Mouse (Mus musculus) cortical plate, adult 2 months (tissue): Measurements from ENCODE around the gene Dhrs3. TPM values are rescaled to one million over a fixed set of nuclear protein-coding genes. Genes with fewer than 3 reads are reported as not detected.

Experiments
- H3K27ac ChIP-seq: fragments of 200-500 bp; 2 replicates; pipeline ENCODE4 v1.5.1; 2012; ENCODE audit warnings: low read length, control low read depth, inconsistent platforms; ENCODE audit not compliant: insufficient read depth
- H3K4me1 ChIP-seq: fragments of 200-500 bp; 2 replicates; pipeline ENCODE4 v1.6.1; 2011; ENCODE audit warnings: low read length; ENCODE audit not compliant: control insufficient read depth, insufficient read depth
- H3K4me3 ChIP-seq: fragments of 200-500 bp; 2 replicates; pipeline ENCODE4 v1.5.1; 2011; ENCODE audit warnings: mild to moderate bottlenecking, low read length, control low read depth; ENCODE audit not compliant: insufficient read depth
- CTCF ChIP-seq: fragments of 200-500 bp; IDR thresholded peaks from 2 replicates; pipeline ENCODE4 v1.5.1; 2011; ENCODE audit warnings: mild to moderate bottlenecking, control low read depth, low read length; ENCODE audit not compliant: insufficient read depth; ENCODE audit errors: extremely low read depth
- POLR2A ChIP-seq: fragments of 200-500 bp; IDR thresholded peaks from 2 replicates; pipeline ENCODE4 v1.6.1; 2011; ENCODE audit warnings: mild to moderate bottlenecking, low read length, control low read depth; ENCODE audit not compliant: insufficient read depth; ENCODE audit errors: extremely low read depth
- polyA plus RNA-seq: library from polyadenylated mRNA; depleted of rRNA; stranded (reverse); fragments of >200 nt; gene quantifications from 2 replicates; pipeline ENCODE4 v1.2.3, GENCODE M21; 2012

Gene Dhrs3
- polyA plus RNA-seq, 1 experiment: 28.3 TPM

- H3K4me1 ChIP-seq: peaks cover 3% of the 10 kb centered on the region; the same call in 1 of the 2 replicates
- peak overlapping the region; percentile 68; the same call in 1 of the 2 replicates for H3K4me3 ChIP-seq
- no peak for TF ChIP-seq CTCF
- TF ChIP-seq POLR2A: no peak
- H3K27ac ChIP-seq: peak overlapping the region; percentile 18; the same call in 1 of the 2 replicates
Observed at GRCm38 (mm10) chr4:144894487-144895210, 2.0 kb downstream of the Dhrs3 start.

DNA sequence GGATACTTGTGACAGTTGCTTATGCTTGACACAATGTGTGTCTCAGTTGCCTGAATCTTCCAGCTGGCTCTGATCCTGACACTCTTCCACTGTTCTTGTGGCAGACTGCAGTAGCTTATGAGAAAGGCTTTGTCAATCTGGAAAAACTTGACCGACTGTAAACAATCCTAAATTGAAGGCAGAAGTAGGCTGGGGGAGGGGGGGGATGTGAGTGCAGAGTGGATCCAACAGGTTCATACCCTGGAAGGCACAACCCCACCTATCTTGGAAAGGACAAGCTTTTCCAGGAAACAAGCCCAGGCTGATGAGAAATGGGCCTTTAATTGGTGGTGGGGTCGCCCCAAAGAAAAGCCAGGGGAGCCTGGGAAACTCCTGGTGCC is 2.6 kb downstream of the Dhrs3 start:
- Histone ChIP-seq H3K4me3 (no peak overlapping the region), H3K4me1 (peaks cover 3% of the 10 kb centered on the region; the same call in 1 of the 2 replicates), H3K27ac (no peak overlapping the region)
- TF ChIP-seq POLR2A (no peak), CTCF (no peak)

DNA sequence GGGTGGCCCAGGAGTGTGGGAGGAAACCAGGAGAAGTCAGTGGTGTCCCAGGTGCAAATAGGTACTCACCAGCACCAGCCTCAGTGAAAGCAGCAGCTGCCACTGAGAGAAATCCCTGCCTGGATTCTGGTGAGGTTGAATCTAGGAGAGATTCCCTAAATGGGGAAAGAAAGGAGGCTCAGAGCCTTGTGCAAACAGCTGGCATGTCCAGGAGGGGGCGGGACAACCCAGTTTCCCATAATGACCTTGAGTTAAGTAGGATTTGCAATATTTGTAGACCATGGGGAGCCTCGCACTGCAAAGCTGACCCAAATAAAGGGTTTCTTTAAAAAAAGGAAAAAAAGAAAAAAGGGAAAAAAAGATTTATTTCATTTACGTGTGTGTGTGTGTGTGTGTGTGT is 3.7 kb downstream of the Dhrs3 start:
- Histone ChIP-seq H3K4me3 (no peak overlapping the region), H3K4me1 (peaks cover 3% of the 10 kb centered on the region; the same call in 1 of the 2 replicates), H3K27ac (no peak overlapping the region)
- TF ChIP-seq POLR2A: no peak
- TF ChIP-seq CTCF: no peak

DNA sequence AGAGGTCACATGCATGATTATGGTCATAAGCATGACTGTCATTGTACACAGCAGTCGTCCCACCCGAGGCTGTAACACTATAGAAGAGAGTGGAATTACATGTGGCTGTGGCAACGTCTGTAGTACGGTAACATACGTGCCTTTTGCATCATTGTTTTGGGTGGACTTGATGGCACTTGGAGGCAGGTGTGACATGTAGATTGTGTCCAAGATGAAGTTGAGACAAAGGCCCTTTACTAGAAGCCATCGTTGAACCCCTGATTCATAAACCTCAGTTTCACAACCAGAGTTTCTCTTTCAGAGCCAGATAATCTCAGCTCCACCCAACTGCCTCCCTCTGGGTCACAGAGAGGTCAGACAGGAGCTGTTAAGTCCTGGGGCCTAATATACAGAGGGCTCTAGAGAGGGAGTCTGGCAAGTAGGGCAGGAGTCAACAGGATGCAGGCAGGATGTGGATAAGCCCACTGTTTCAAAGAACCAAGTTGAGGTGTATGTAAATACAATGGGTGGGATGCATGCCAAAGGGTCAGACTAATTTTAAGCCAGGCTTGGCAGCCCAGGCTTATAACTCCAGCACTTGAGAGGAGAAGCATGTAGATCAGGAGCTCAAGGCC is 5.5 kb downstream of the Dhrs3 start:
- H3K27ac ChIP-seq: no peak overlapping the region
- no peak overlapping the region for H3K4me3 ChIP-seq
- no peak for TF ChIP-seq POLR2A
- TF ChIP-seq CTCF: no peak
- peaks cover 3% of the 10 kb centered on the region; the same call in 1 of the 2 replicates for H3K4me1 ChIP-seq

GRCm38 (mm10) chr4:144898737-144899136 is 6.1 kb downstream of the Dhrs3 start:
- H3K4me3 ChIP-seq: no peak overlapping the region
- H3K27ac ChIP-seq: no peak overlapping the region
- TF ChIP-seq POLR2A (no peak), CTCF (no peak)
- peaks cover 3% of the 10 kb centered on the region; the same call in 1 of the 2 replicates for H3K4me1 ChIP-seq

GRCm38 (mm10) chr4:144901561-144902111 is 9.0 kb downstream of the Dhrs3 start:
- TF ChIP-seq POLR2A (no peak), CTCF (no peak)

GRCm38 (mm10) chr4:144903088-144903487 is 10.5 kb downstream of the Dhrs3 start:
- H3K4me1 ChIP-seq: no peaks in the 10 kb centered on the region
- no peak overlapping the region for H3K4me3 ChIP-seq
- no peak for TF ChIP-seq CTCF
- no peak for TF ChIP-seq POLR2A
- H3K27ac ChIP-seq: no peak overlapping the region

More at GRCm38 (mm10) chr4:144901561-144902111, 9.0 kb downstream of the Dhrs3 start:
- no peak overlapping the region for H3K27ac ChIP-seq
- H3K4me3 ChIP-seq: no peak overlapping the region
- no peaks in the 10 kb centered on the region for H3K4me1 ChIP-seq

DNA sequence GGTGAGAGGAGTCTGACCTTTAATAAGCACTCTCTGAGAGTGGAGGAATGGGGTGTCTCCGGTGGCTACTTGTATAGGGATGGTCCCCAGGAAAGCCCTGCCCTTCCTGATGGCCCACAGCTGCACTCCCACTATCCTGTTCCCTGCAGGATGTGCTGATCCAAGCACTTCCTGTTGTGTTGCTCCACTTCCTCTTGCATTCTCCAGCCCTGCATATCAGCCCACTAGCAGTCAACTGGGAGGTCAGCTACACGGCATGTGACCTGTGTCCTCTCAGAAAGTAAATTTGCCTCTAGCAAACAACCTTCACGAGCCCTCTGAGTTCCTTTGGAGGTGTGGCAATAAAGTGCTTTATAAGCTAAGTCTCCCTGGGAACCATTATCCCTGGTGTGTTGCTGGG is 11.3 kb downstream of the Dhrs3 start:
- TF ChIP-seq CTCF: no peak
- no peak for TF ChIP-seq POLR2A
- Histone ChIP-seq H3K4me3 (no peak overlapping the region), H3K27ac (no peak overlapping the region), H3K4me1 (no peaks in the 10 kb centered on the region)

GRCm38 (mm10) chr4:144905128-144905527 is 12.5 kb downstream of the Dhrs3 start:
- TF ChIP-seq POLR2A: no peak
- no peak for TF ChIP-seq CTCF
- Histone ChIP-seq H3K27ac (no peak overlapping the region), H3K4me3 (no peak overlapping the region), H3K4me1 (no peaks in the 10 kb centered on the region)
